Mouse (Mus musculus) kidney, adult 2 months (tissue): Measurements from ENCODE around the gene Gm45808.

Experiments
- CTCF ChIP-seq: fragments of 200-500 bp; conservative IDR thresholded peaks from 2 replicates; pipeline ENCODE4 v1.5.1; 2011; ENCODE audit warnings: low read depth, mild to moderate bottlenecking, control low read depth, low read length, moderate library complexity, mixed read lengths; ENCODE audit not compliant: insufficient read depth, insufficient read length
- POLR2A ChIP-seq: fragments of 200-500 bp; IDR thresholded peaks from one replicate; pipeline ENCODE4 v1.6.1; 2011; ENCODE audit warnings: low read depth, low read length, control low read depth

DNA sequence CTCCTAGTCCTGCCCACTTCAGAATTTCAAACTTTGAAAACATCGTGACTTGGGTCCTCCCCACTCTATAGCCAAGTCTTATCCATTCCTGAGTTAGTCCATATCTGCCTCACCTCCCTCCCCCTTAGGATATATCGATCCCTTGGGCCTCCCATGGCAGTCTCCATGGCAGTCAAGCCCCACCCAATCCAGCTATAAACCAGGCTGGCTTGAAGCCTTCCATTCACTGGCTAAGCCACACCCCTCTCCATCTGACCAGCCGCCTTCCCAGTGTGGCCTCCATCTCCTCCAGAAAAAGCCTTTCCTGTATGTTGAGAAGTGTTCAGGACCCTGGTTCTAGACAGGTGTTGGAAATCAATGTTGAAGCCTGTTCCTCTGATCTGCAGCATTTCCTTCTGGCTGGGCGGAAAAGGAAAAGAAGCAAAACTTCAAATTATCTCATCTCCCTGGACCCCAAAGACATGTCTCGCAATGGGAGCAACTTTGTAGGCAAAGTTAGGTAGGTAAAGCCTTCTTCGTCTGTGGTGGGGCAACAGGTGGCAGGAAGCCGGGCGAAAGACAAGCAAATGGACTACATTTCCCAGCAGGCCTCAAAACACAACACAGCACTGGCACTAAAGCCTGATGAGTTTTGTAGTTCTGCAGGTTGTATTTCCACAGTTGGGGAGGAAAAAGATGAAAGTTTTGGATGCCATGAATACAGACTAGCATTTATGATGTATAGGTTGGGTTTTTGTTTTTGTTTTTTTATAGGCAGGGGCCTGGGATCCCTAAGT, 32.9 kb upstream of the Gm45808 start:
- TF ChIP-seq POLR2A (no peak), CTCF (no peak)
